Mouse (Mus musculus): ENCODE results near the gene Cdk4. TPM values are rescaled to one million over a fixed set of nuclear protein-coding genes. Genes with fewer than 3 reads are reported as not detected.

Cdk4 gene
- polyA plus RNA-seq, 1 experiment from 2014 or later, result 718 TPM

GRCm38 (mm10) chr10:127108262-127108583 is 44.9 kb downstream of the Cdk4 start:
- Histone ChIP-seq H3K27ac (no peak overlapping the region), H3K4me3 (no peak overlapping the region), H3K9me3 (replicated peaks) (no peaks in the 10 kb centered on the region), H3K27me3 (no peaks in the 10 kb centered on the region), H3K4me1 (replicated peaks) (no peaks in the 10 kb centered on the region), H3K4me2 (no peak overlapping the region), H3K9ac (no peak overlapping the region), H3K36me3 (peaks cover 12% of the 10 kb centered on the region; the same call in 1 of the 2 replicates)
- 53% methylated on average over 3 of the region's 3 CpGs for WGBS
- no peak for ATAC-seq (replicated peaks; ENCODE audit: insufficient number of reproducible peaks, insufficient read depth, low FRiP score, low read depth)

GRCm38 (mm10) chr10:127111001-127111887 is 47.9 kb downstream of the Cdk4 start:
- Histone ChIP-seq H3K27ac (no peak overlapping the region), H3K27me3 (no peaks in the 10 kb centered on the region), H3K9me3 (replicated peaks) (no peaks in the 10 kb centered on the region), H3K4me1 (replicated peaks) (no peaks in the 10 kb centered on the region), H3K4me3 (no peak overlapping the region), H3K9ac (no peak overlapping the region), H3K4me2 (no peak overlapping the region), H3K36me3 (peaks cover 15% of the 10 kb centered on the region; the same call in 1 of the 2 replicates)
- WGBS, result 84% methylated on average over 15 of the region's 15 CpGs
- ATAC-seq (replicated peaks; ENCODE audit: insufficient number of reproducible peaks, insufficient read depth, low FRiP score, low read depth), result no peak

DNA sequence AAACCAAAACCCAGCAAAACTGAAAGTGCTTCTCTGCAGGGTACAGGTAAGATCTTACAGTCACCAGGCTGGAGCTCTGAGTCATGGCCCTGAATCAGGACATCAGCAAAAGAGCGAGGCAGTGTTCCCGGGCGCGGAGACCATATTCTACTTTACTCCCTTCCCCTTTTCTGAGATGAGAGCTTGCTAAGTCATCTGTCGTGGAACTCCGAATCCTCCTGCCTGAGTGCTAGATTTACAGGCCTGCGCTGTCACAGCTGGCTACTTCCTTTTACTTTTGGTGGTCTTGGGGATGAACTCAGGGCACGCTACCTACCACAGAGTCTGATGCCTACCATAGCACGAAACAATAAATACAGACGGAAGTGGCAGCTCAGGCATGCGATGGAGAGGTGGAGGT is 51.1 kb downstream of the Cdk4 start:
- H3K9ac ChIP-seq, result no peak overlapping the region
- H3K4me3 ChIP-seq, result no peak overlapping the region
- 82% methylated on average over 11 of the region's 11 CpGs for WGBS
- no peak overlapping the region for H3K4me2 ChIP-seq
- H3K9me3 ChIP-seq (replicated peaks), result no peaks in the 10 kb centered on the region
- H3K27ac ChIP-seq, result no peak overlapping the region
- H3K4me1 ChIP-seq (replicated peaks), result no peaks in the 10 kb centered on the region
- no peaks in the 10 kb centered on the region for H3K27me3 ChIP-seq
- ATAC-seq (replicated peaks; ENCODE audit: insufficient number of reproducible peaks, insufficient read depth, low FRiP score, low read depth), result no peak
- H3K36me3 ChIP-seq, result peaks cover 30% of the 10 kb centered on the region; the same call in 1 of the 2 replicates

DNA sequence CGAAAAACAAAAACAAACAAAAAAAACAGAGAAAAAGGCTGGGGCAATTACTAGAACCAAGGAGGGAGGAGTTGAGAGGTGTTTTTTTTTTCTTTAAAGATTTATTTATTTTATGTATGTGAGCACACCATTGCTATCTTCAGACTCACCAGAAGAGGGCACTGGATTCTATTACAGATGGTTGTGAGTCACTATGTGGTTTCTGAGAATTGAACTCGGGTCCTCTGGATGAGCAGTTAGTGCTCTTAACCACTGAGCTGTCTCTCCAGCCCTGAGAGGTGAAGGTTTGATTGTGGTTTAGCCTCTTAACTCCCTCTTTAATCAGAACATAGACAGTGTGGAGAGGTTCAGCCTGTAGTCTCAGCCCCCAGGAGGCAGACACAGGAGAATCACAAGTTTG is 51.7 kb downstream of the Cdk4 start:
- no peaks in the 10 kb centered on the region for H3K27me3 ChIP-seq
- ATAC-seq (replicated peaks; ENCODE audit: insufficient number of reproducible peaks, insufficient read depth, low FRiP score, low read depth), result no peak
- H3K9ac ChIP-seq, result no peak overlapping the region
- no peaks in the 10 kb centered on the region for H3K9me3 ChIP-seq (replicated peaks)
- H3K4me3 ChIP-seq, result no peak overlapping the region
- peaks cover 30% of the 10 kb centered on the region; the same call in 1 of the 2 replicates for H3K36me3 ChIP-seq
- H3K4me1 ChIP-seq (replicated peaks), result peaks cover 1% of the 10 kb centered on the region; the same call in 1 of the 2 replicates
- H3K27ac ChIP-seq, result no peak overlapping the region
- H3K4me2 ChIP-seq, result no peak overlapping the region
- 70% methylated on average over 2 of the region's 2 CpGs for WGBS

Other genes with a start within 250 kb of the Cdk4 start
- gene Atp23, start 162.2 kb upstream of the Cdk4 start, polyA plus RNA-seq (2015; fragmentation: Nextera tagmentation; extraction: Ambion mirVana), result 9.1 and 9.8 TPM in 2 replicates
- gene Ctdsp2, start 84.8 kb upstream of the Cdk4 start, polyA plus RNA-seq (2015; fragmentation: Nextera tagmentation; extraction: Ambion mirVana), result 35.0 and 47.8 TPM in 2 replicates
- gene Avil, start 62.8 kb upstream of the Cdk4 start, polyA plus RNA-seq (2015; fragmentation: Nextera tagmentation; extraction: Ambion mirVana), result 0.23 and 0.55 TPM in 2 replicates
- 81.9 and 86.0 TPM in 2 replicates for gene Tsfm, start 32.7 kb upstream of the Cdk4 start, polyA plus RNA-seq (2015; fragmentation: Nextera tagmentation; extraction: Ambion mirVana)
- gene Mettl1, start 22.1 kb upstream of the Cdk4 start, polyA plus RNA-seq (2015; fragmentation: Nextera tagmentation; extraction: Ambion mirVana), result 27.7 and 32.0 TPM in 2 replicates
- gene Eef1akmt3, start 22.0 kb upstream of the Cdk4 start, polyA plus RNA-seq (2015; fragmentation: Nextera tagmentation; extraction: Ambion mirVana), result 0.30 and 0.42 TPM in 2 replicates
- gene Cyp27b1, start 15.3 kb upstream of the Cdk4 start, polyA plus RNA-seq (2015; fragmentation: Nextera tagmentation; extraction: Ambion mirVana), result 0.08 and 0.13 TPM in 2 replicates
- gene March9, start 3.4 kb upstream of the Cdk4 start, polyA plus RNA-seq (2015; fragmentation: Nextera tagmentation; extraction: Ambion mirVana), result 0.13 and 0.25 TPM in 2 replicates
- gene Tspan31, start 6.7 kb downstream of the Cdk4 start, polyA plus RNA-seq (2015; fragmentation: Nextera tagmentation; extraction: Ambion mirVana), result 100 and 119 TPM in 2 replicates
- gene Agap2, start 11.8 kb downstream of the Cdk4 start, polyA plus RNA-seq (2015; fragmentation: Nextera tagmentation; extraction: Ambion mirVana), result 0.62 TPM in 1 of 2 replicates, not detected in the other
- 48.5 and 61.8 TPM in 2 replicates for gene Os9, start 57.6 kb downstream of the Cdk4 start, polyA plus RNA-seq (2015; fragmentation: Nextera tagmentation; extraction: Ambion mirVana)
- gene B4galnt1, start 101.7 kb downstream of the Cdk4 start, polyA plus RNA-seq (2015; fragmentation: Nextera tagmentation; extraction: Ambion mirVana), result 1.5 and 5.7 TPM in 2 replicates
- 15.6 and 16.7 TPM in 2 replicates for gene Slc26a10, start 117.1 kb downstream of the Cdk4 start, polyA plus RNA-seq (2015; fragmentation: Nextera tagmentation; extraction: Ambion mirVana)
- gene Arhgef25, start 126.5 kb downstream of the Cdk4 start, polyA plus RNA-seq (2015; fragmentation: Nextera tagmentation; extraction: Ambion mirVana), result 24.7 and 32.5 TPM in 2 replicates
- 63.5 and 86.0 TPM in 2 replicates for gene Dtx3, start 132.2 kb downstream of the Cdk4 start, polyA plus RNA-seq (2015; fragmentation: Nextera tagmentation; extraction: Ambion mirVana)
- gene Pip4k2c, start 148.1 kb downstream of the Cdk4 start, polyA plus RNA-seq (2015; fragmentation: Nextera tagmentation; extraction: Ambion mirVana), result 23.2 and 27.0 TPM in 2 replicates
- 0.35 and 2.3 TPM in 2 replicates for gene Kif5a, start 199.8 kb downstream of the Cdk4 start, polyA plus RNA-seq (2015; fragmentation: Nextera tagmentation; extraction: Ambion mirVana)
- 127 and 152 TPM in 2 replicates for gene Dctn2, start 202.8 kb downstream of the Cdk4 start, polyA plus RNA-seq (2015; fragmentation: Nextera tagmentation; extraction: Ambion mirVana)
- 10.6 and 15.7 TPM in 2 replicates for gene Mbd6, start 225.5 kb downstream of the Cdk4 start, polyA plus RNA-seq (2015; fragmentation: Nextera tagmentation; extraction: Ambion mirVana)
- gene Mars, start 248.3 kb downstream of the Cdk4 start, polyA plus RNA-seq (2015; fragmentation: Nextera tagmentation; extraction: Ambion mirVana), result 75.4 and 78.4 TPM in 2 replicates